ENCODE assay signal across 8 mouse cellular contexts in the genomic region with DNA sequence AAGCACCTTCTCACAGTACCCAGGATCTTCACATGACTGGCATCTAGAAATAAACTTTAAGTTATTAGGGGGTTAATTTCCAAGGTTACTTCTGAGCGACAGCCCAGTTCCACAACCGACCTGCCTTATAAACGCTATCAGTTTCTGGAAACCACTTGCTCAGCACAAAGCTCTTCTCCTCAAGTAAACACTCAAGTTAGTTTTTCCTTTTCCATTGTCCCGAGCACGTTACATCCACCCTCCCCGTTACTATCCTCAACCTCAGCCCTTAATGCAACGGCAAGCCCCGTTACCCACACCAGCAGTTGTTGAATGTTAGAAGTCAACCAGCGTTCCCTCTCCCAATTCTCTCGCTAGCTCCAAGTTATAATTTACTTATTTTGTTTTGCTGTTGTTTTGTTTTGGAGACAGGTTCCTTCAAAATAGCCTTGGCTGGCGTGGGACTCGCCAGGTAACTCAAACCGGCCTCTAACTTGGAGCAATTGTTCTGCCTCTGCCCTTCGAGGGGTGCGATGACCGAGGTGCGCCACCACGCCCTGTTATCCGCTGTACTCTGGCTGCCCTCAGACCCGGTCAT. TPM values are rescaled to one million over a fixed set of nuclear protein-coding genes. Genes with fewer than 3 reads are reported as not detected.
DNase-seq lines count a peak whose midpoint lies in the region; ATAC-seq and TF ChIP-seq lines count a peak whose summit lies in the region.

No protein-coding gene starts in this region.

- no peak for DNase-seq in heart, adult 11 months
- peak; percentile 67 for DNase-seq in MEL (ENCODE audit: low read depth, low spot score)
- DNase-seq in midbrain, embryonic 10.5 days (ENCODE audit: low spot score) = no peak
- no peak for DNase-seq in adrenal gland, postnatal 10 days
- DNase-seq in left cerebral cortex, adult 8-10 months (ENCODE audit: low spot score in 2 of 2) = no peak
- no peak for DNase-seq in layer of hippocampus, adult 9-11 months

- H3K9ac ChIP-seq in heart, embryonic 11.5 days (ENCODE audit: low read depth, low read length) = peak overlapping the region; percentile 86
- peak overlapping the region; percentile 88 for H3K9ac ChIP-seq in MEL (ENCODE audit: control insufficient read depth, low read depth, low read length, poor library complexity, severe bottlenecking)
- H3K9ac ChIP-seq in hindbrain, embryonic 13.5 days = peak overlapping the region; percentile 88

- no peak for TF ChIP-seq RAD21 in MEL (IDR thresholded peaks at IDR 0.05; ENCODE audit: low read depth, low read length)

- no peak for TF ChIP-seq CTCF in MEL (IDR thresholded peaks at IDR 0.05 in 2 of 3, conservative IDR thresholded peaks at IDR 0.05 in 1 of 3; ENCODE audit: control insufficient read depth in 1 of 3, insufficient read depth in 1 of 3, low read depth in 2 of 3, low read length in 3 of 3, poor library complexity in 1 of 3, severe bottlenecking in 1 of 3)

- no peaks in the 10 kb centered on the region for H3K9me3 ChIP-seq in heart, embryonic 11.5 days (replicated peaks; ENCODE audit: control insufficient read depth, low read length)
- H3K9me3 ChIP-seq in MEL (replicated peaks; ENCODE audit: insufficient read depth, low read length) = no peaks in the 10 kb centered on the region
- no peaks in the 10 kb centered on the region for H3K9me3 ChIP-seq in hindbrain, embryonic 13.5 days
- H3K9me3 ChIP-seq in midbrain, embryonic 10.5 days (replicated peaks) = no peaks in the 10 kb centered on the region

- peak overlapping the region; percentile 87 for H3K4me2 ChIP-seq in heart, embryonic 11.5 days
- H3K4me2 ChIP-seq in hindbrain, embryonic 13.5 days = peak overlapping the region; percentile 93

- H3K36me3 ChIP-seq in heart, embryonic 11.5 days (ENCODE audit: control insufficient read depth, insufficient read depth, low read length) = no peaks in the 10 kb centered on the region
- peaks cover 0 to 4% of the 10 kb centered on the region in 2 experiments; a peak in 1 of 4 replicates for H3K36me3 ChIP-seq in MEL (ENCODE audit: control insufficient read depth in 1 of 2, insufficient read depth in 2 of 2, low read length in 2 of 2)
- H3K36me3 ChIP-seq in hindbrain, embryonic 13.5 days = no peaks in the 10 kb centered on the region
- peaks cover 5% of the 10 kb centered on the region for H3K36me3 ChIP-seq in midbrain, embryonic 10.5 days

- H3K79me2 ChIP-seq in MEL (ENCODE audit: control insufficient read depth, insufficient read depth, low read length, poor library complexity) = peaks cover 11% of the 10 kb centered on the region; the same call in 1 of the 2 replicates

- under 1% methylated on average over 20 of the region's 20 CpGs for WGBS in heart, embryonic 11.5 days (ENCODE audit: insufficient replicate concordance)
- under 1% methylated on average over 20 of the region's 20 CpGs for WGBS in hindbrain, embryonic 13.5 days
- 1% methylated on average over 20 of the region's 20 CpGs for WGBS in midbrain, embryonic 10.5 days

- H3K27me3 ChIP-seq in heart, embryonic 11.5 days (ENCODE audit: control insufficient read depth, insufficient read depth, low read length) = no peaks in the 10 kb centered on the region
- no peaks in the 10 kb centered on the region for H3K27me3 ChIP-seq in MEL (ENCODE audit: control insufficient read depth in 1 of 2, insufficient read depth in 2 of 2, low read length in 2 of 2)
- no peaks in the 10 kb centered on the region for H3K27me3 ChIP-seq in hindbrain, embryonic 13.5 days
- H3K27me3 ChIP-seq in midbrain, embryonic 10.5 days (ENCODE audit: low read depth, poor library complexity, severe bottlenecking) = no peaks in the 10 kb centered on the region

- H3K4me3 ChIP-seq in heart, embryonic 11.5 days (ENCODE audit: low read depth, low read length) = peak overlapping the region; percentile 72
- H3K4me3 ChIP-seq in MEL (ENCODE audit: control insufficient read depth in 1 of 2, insufficient read depth in 1 of 2, low read depth in 2 of 2, low read length in 2 of 2) = peak overlapping the region; percentile 75 to 87
- H3K4me3 ChIP-seq in hindbrain, embryonic 13.5 days = peak overlapping the region; percentile 91
- peak overlapping the region; percentile 81 for H3K4me3 ChIP-seq in midbrain, embryonic 10.5 days

- ATAC-seq in heart, embryonic 11.5 days (replicated peaks; ENCODE audit: insufficient number of reproducible peaks, low FRiP score, low TSS enrichment) = no peak
- no peak for ATAC-seq in hindbrain, embryonic 13.5 days (ENCODE audit: low FRiP score)

- peak overlapping the region; percentile 91 for H3K27ac ChIP-seq in heart, embryonic 11.5 days (ENCODE audit: low read depth, low read length)
- H3K27ac ChIP-seq in MEL (ENCODE audit: control insufficient read depth, low read depth, low read length) = peak overlapping the region; percentile 93
- H3K27ac ChIP-seq in hindbrain, embryonic 13.5 days = peak overlapping the region; percentile 92
- H3K27ac ChIP-seq in midbrain, embryonic 10.5 days (replicated peaks) = peak overlapping the region; percentile 94

- TF ChIP-seq POLR2A in MEL (IDR thresholded peaks at IDR 0.05; ENCODE audit: control insufficient read depth in 1 of 2, insufficient read depth in 1 of 2, low read depth in 1 of 2, low read length in 2 of 2, poor library complexity in 1 of 2) = no peak

- H3K4me1 ChIP-seq in heart, embryonic 11.5 days (ENCODE audit: control insufficient read depth, insufficient read depth, low read length) = no peaks in the 10 kb centered on the region
- no peaks in the 10 kb centered on the region; a peak in 1 of 4 replicates for H3K4me1 ChIP-seq in MEL (ENCODE audit: control insufficient read depth in 1 of 2, insufficient read depth in 2 of 2, low read length in 2 of 2)
- peaks cover 17% of the 10 kb centered on the region for H3K4me1 ChIP-seq in hindbrain, embryonic 13.5 days (replicated peaks)
- H3K4me1 ChIP-seq in midbrain, embryonic 10.5 days = peaks cover 19% of the 10 kb centered on the region

- no peak for TF ChIP-seq EP300 in MEL (IDR thresholded peaks at IDR 0.05; ENCODE audit: low read depth in 1 of 2, low read length in 2 of 2)

TF ChIP-seq in MEL, 35 proteins besides CTCF, POLR2A, EP300 and RAD21:
- TF ChIP-seq MXI1 (IDR thresholded peaks at IDR 0.05; ENCODE audit: low read depth, low read length) = no peak
- TF ChIP-seq MYC (IDR thresholded peaks at IDR 0.05; ENCODE audit: low read depth, low read length) = 0 out of 2 replicates have a peak, but pooled peaks have one; percentile 44

RNA-seq across cellular contexts. Expression of a gene that starts 22.0 kb away (rescaled TPM):
- polyA plus RNA-seq in heart, embryonic 11.5 days (2014; fragmentation: Nextera tagmentation; extraction: Ambion mirVana) = not detected in 2 replicates
- not detected in 2 replicates for total RNA-seq in MEL (2012; rRNA removed)
- not detected for polyA plus RNA-seq in MEL (2012; ENCODE audit: insufficient read depth in 1 of 2, insufficient read length in 2 of 2, low read depth in 1 of 2, low replicate concordance in 2 of 2, missing spikeins in 1 of 2)
- not detected in 2 replicates for polyA plus RNA-seq in hindbrain, embryonic 13.5 days (2015; fragmentation: Nextera tagmentation; extraction: Ambion mirVana)
- polyA plus RNA-seq in midbrain, embryonic 10.5 days (2016; fragmentation: Nextera tagmentation; extraction: Ambion mirVana) = not detected in 2 replicates
- total RNA-seq in adrenal gland, postnatal 10 days (2021) = not detected
- not detected for total RNA-seq in left cerebral cortex, adult 8-10 months (2022)

RNA-seq across cellular contexts. Expression of a gene that starts 30.1 kb away (rescaled TPM):
- polyA plus RNA-seq in heart, embryonic 11.5 days (2014; fragmentation: Nextera tagmentation; extraction: Ambion mirVana) = 525 and 599 TPM in 2 replicates
- 173 and 174 TPM in 2 replicates for total RNA-seq in MEL (2012; rRNA removed)
- polyA plus RNA-seq in MEL (2012; ENCODE audit: insufficient read depth in 1 of 2, insufficient read length in 2 of 2, low read depth in 1 of 2, low replicate concordance in 2 of 2, missing spikeins in 1 of 2) = 100 to 1,000 TPM; 117 to 203 TPM
- polyA plus RNA-seq in hindbrain, embryonic 13.5 days (2015; fragmentation: Nextera tagmentation; extraction: Ambion mirVana) = 840 and 841 TPM in 2 replicates
- 605 and 627 TPM in 2 replicates for polyA plus RNA-seq in midbrain, embryonic 10.5 days (2016; fragmentation: Nextera tagmentation; extraction: Ambion mirVana)
- total RNA-seq in adrenal gland, postnatal 10 days (2021) = 100 to 1,000 TPM; 348 to 351 TPM
- 100 to 1,000 TPM; 310 to 362 (median 328) TPM for total RNA-seq in left cerebral cortex, adult 8-10 months (2022)

RNA-seq across cellular contexts. Expression of a gene that starts 42.8 kb away (rescaled TPM):
- polyA plus RNA-seq in heart, embryonic 11.5 days (2014; fragmentation: Nextera tagmentation; extraction: Ambion mirVana) = not detected in 2 replicates
- total RNA-seq in MEL (2012; rRNA removed) = not detected in 2 replicates
- not detected for polyA plus RNA-seq in MEL (2012; ENCODE audit: insufficient read depth in 1 of 2, insufficient read length in 2 of 2, low read depth in 1 of 2, low replicate concordance in 2 of 2, missing spikeins in 1 of 2)
- polyA plus RNA-seq in hindbrain, embryonic 13.5 days (2015; fragmentation: Nextera tagmentation; extraction: Ambion mirVana) = not detected in 2 replicates
- not detected in 2 replicates for polyA plus RNA-seq in midbrain, embryonic 10.5 days (2016; fragmentation: Nextera tagmentation; extraction: Ambion mirVana)
- not detected for total RNA-seq in adrenal gland, postnatal 10 days (2021)
- total RNA-seq in left cerebral cortex, adult 8-10 months (2022) = not detected
